Mouse (Mus musculus) gastrocnemius, adult 2 months (tissue): ENCODE results near the gene Sptb. TPM values are rescaled to one million over a fixed set of nuclear protein-coding genes. Genes with fewer than 3 reads are reported as not detected.

Source experiments
- DNase-seq: peaks from one replicate; pipeline ENCODE4 v3.0.0; 2022
- H3K27ac ChIP-seq: fragments of 200-600 bp; 2 replicates; pipeline ENCODE4 v1.8.1; 2022; ENCODE audit warnings: mild to moderate bottlenecking
- H3K4me3 ChIP-seq: fragments of 200-600 bp; 2 replicates; pipeline ENCODE4 v1.8.1; 2022; ENCODE audit warnings: mild to moderate bottlenecking, moderate library complexity
- CTCF ChIP-seq: fragments of 200-600 bp; IDR thresholded peaks from 2 replicates; pipeline ENCODE4 v1.8.1; 2022; ENCODE audit warnings: antibody characterized with exemption, mild to moderate bottlenecking, moderate library complexity
- intact Hi-C: fragments of 180-260 bp; cut with DNase I; formaldehyde crosslinking; loops from one replicate; pipeline ENCODE4 v1.15.1; 2025
- total RNA-seq, 2 experiments: library from RNA; stranded (reverse); gene quantifications; 2 replicates each; pipeline ENCODE4 v1.2.3; 2021

The Sptb gene
- total RNA-seq, 2 experiments from 2014 or later: 141 to 172 TPM

DNA sequence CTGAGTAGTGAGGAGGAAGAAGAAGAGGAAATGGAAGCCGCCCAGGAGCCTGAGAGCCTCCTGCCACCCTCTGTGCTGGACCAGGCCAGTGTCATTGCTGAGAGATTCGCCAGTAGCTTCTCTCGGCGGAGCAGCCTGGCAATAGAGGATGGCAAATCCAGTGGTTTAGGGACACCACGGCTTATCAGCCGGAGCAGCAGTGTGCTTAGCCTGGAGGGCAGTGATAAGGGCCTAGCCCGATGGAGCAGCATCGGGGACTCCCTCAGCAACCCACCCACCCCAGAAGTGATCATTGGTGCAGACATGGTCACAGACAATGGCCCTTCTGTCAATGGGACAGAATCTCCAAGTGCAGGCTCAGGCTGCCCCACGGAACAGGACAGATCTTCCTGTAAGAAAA is 134.3 kb downstream of the Sptb start:
- no peak for TF ChIP-seq CTCF
- H3K27ac ChIP-seq: no peak overlapping the region
- DNase-seq: no peak
- no peak overlapping the region for H3K4me3 ChIP-seq
- intact Hi-C loops: no loop called here

DNA sequence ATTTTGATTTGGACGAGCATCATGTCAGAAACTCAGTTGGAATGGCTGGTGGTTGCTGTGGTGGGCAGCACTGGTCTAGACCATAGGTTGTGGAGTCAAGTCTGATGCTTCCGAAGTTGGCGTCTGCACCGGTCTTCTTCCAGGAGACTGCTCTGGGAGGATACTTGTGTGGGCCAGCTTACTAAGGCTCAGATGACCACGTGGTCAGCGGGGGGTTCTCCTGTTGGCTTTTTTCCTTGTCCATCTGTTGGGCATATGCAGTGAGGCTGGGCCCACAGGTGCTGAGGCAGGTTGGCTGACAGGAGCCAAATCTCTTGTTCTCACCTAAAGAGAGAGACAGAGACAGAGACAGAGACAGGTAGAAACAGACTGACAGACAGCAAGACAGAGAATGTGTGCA is 135.5 kb downstream of the Sptb start:
- Histone ChIP-seq H3K27ac (no peak overlapping the region), H3K4me3 (no peak overlapping the region)
- intact Hi-C loops: no loop called here
- DNase-seq: no peak
- TF ChIP-seq CTCF: no peak

DNA sequence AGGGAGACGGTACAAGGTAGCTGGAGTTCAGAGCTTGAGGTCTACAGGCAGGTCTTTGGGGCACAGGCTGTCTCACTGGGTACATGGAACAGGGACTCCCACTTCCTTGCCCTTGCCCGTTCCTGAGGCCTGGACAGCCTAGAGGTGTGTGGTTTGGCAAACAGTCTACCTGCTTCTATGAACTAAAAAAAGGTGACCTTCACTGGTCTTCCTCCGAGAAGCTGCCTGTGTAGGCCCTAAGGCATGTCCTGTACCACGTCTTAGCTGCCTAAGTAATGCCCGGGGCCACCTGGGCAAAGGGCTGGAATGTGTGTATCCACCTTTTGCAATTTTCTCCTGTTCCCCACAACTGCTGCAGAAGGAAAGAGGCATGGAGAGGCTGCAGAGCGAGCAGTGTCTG is 137.0 kb downstream of the Sptb start:
- DNase-seq: no peak
- H3K4me3 ChIP-seq: no peak overlapping the region
- intact Hi-C loops: no loop called here
- H3K27ac ChIP-seq: no peak overlapping the region
- no peak for TF ChIP-seq CTCF

DNA sequence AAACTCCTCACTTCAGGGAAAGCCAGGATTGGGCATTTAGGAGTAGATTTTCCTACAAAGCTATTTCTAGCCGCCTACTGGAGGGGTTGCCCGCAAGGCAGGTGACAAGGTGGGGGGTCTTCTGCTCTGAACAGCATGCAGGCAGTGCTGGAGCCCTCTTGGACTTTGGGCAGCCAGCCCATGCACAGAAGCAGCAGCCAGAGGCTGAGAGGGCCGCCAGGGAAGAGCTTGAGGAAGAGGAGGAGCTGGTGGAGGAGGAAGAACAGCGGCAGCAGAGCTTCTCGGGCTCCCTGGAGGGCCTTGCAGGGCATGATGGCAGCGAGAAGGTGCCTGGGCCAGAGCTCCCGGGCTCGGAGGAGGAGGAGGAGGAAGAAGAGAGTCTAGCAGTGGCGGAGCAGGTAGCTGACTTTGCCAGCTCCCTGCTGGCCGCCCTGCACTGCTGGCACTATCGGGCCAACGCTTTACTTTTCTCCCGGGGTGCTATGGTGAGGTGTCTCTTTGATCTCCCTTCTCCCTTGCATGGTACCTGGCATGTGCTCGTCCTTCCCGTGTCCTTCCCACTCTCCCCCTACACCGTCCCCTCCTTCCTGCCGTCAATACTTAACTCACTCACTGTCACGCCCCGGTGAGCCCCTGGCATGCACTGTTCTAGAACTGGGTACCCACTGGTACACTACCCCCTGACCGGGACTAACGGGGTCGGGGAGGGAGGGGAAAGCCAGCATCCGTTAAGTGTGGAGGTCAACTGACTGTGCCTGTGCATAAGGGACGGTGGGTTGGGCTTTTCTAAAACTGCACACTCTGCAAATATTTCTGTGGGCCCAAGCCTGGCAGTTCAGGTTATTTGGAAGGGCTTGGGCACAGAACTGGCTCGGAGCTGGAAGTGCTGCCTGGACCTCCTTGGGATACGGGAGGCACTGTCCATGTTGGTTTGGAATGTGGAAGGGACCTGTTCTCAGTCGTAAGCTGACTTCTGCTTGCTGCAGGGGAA is 137.8 kb downstream of the Sptb start:
- no peak for DNase-seq
- TF ChIP-seq CTCF: no peak
- no peak overlapping the region for H3K4me3 ChIP-seq
- H3K27ac ChIP-seq: no peak overlapping the region
- intact Hi-C loops: no loop called here

DNA sequence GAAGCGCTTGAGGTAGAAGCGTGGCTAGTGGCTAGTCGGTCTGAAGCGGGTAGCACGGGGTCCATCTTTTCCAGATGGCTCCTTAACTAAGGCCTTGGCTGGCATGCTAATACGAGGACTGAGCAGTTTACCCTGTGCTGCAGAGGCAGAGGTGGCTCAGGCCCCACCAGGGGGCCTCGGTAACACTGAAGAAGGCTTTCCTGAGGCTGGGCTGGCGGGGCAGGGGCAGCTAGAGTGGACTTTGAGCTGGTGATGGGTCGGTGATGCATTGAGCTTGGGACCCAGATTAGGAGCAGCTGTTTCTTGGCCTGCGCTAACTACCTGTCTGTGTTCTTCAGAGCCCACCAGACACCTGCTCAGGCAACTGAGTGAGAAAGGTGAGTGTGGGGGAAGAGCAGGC is 139.1 kb downstream of the Sptb start:
- TF ChIP-seq CTCF: no peak
- intact Hi-C loops: no loop called here
- no peak overlapping the region for H3K4me3 ChIP-seq
- H3K27ac ChIP-seq: no peak overlapping the region
- DNase-seq: no peak

DNA sequence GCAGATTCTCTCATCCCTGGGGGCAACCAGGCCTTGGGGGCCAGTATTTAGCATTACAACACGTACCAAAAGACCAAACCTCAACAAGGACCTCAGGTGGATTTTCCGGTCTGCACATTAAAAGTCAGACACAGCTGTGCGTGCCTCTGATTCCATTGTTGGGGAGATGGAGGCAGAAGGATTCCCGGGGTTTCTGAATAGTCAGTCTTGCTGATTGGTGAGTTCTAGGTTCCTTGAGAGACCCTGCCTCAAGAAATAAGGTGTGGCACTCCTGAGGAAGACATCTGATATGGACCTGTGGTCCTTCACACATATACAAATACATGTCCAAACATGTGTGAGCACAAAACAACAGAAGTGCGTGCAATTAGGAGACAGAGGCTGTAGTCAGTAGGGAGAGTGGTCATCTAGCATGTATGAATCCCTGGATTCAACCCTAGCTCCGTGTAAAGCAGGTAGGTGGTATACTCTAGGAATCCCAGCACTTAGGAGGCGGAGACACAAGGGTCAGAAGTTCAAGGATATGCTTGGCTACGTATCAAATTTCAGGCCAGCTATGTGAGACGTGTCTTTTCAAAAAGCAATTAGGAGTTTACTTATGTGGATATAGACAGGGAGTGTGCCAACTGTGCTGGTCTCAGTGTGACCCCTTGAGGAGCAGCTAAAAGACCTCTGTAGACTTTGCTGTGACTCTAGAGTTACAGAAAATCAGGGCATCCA is 140.0 kb downstream of the Sptb start:
- no peak for TF ChIP-seq CTCF
- intact Hi-C loops: no loop called here
- no peak for DNase-seq
- H3K4me3 ChIP-seq: no peak overlapping the region
- H3K27ac ChIP-seq: no peak overlapping the region

DNA sequence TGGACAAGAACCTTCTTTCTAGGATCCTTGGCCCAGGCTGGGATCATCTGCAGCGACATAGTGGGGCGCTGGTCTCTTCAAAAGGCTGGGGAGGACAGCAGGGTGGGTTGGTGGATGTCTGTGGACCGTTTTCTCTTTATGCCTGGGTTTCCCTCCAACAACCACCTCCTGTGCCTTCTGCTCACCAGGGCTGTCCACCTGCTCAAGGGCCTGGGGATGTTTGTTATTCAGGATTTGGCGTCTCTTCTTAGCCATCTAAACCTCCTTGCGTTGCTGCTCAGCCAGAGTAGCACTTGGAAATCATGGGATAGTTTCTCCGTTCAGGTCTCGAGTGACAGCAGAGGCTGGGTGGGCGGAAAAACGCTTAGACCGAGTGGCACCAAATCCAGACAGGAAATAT is 144.1 kb downstream of the Sptb start:
- Histone ChIP-seq H3K4me3 (no peak overlapping the region), H3K27ac (peak overlapping the region; percentile 21; the same call in 1 of the 2 replicates)
- no peak for TF ChIP-seq CTCF
- intact Hi-C loops: no loop called here
- DNase-seq: no peak

DNA sequence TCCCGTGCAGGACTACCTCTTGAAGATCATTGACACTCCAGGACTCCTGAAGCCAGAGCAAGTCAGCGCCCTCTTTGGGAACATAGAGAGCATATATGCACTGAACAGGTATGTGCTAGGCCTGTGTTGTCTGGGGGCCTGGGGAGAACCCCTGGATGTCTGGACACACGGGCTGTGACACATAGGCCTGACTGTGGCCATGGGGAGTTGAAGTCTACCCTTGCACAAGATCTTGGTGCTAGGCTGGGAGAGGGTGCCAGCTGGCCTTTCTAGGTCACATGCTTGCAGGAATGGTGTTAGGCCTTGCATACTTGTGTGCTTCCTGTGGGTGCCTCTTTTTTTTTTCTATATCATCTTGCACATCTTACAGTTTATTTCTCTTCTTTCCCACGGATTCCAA is 148.2 kb downstream of the Sptb start:
- intact Hi-C loops: no loop called here
- TF ChIP-seq CTCF: no peak
- no peak overlapping the region for H3K4me3 ChIP-seq
- H3K27ac ChIP-seq: no peak overlapping the region
- DNase-seq: no peak

DNA sequence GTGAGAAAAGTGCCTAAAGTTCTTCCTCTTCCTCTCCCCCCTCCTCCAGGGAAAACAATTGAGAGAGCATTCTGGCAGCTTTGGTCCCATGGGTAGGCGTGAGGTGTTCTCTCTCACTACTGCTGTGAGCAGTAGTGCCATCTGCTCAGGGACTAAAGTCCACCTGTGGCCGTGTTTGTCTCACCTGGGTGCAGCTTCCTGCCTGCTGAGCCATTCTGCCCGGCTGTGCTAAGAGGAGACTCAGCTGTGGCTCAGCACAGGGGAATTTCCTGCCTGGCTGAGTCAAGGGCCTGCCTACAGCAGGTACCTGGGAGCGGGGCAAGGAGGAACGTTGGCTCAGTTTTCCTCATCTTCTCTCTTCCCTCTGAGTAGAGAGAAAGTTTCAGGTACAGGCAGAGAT is 152.1 kb downstream of the Sptb start:
- no peak overlapping the region for H3K4me3 ChIP-seq
- TF ChIP-seq CTCF: no peak
- H3K27ac ChIP-seq: 0 out of 2 replicates have a peak overlapping the region, but pooled peaks have one; percentile 20
- DNase-seq: no peak
- intact Hi-C loops: no loop called here

DNA sequence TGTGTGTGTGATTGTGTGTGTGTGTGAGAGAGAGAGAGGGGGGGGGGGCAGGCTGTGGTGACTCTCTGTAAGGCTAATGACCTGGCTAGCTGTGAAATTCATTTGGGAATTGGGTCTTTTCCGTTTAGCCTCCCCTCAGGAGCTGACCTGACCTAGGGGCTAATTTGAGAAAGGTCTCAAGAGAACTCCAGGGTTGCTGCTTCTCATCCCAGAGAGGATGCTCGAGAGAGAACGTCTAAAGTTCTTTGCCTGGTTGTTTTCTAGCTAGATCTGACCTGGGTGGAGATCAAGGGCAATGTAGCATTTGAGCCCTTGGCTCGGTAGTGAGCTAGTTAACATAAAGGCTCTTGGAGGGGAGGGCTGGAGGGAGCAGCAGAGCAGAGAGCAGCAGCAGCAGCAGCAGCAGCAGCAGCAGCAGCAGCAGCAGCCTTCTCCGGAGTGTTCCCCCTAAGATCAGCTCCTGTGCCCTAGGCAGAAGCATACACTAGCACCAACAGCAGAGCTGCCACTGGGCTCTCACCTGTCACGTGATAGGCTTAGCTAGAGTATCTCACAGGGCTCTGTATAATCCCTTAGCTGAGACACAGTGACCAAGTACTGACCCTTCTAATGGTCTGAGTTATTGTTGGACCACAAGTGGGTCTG is 153.5 kb downstream of the Sptb start:
- TF ChIP-seq CTCF: no peak
- Histone ChIP-seq H3K4me3 (no peak overlapping the region), H3K27ac (peak overlapping the region; percentile 57)
- intact Hi-C loops: no loop called here
- DNase-seq: no peak

DNA sequence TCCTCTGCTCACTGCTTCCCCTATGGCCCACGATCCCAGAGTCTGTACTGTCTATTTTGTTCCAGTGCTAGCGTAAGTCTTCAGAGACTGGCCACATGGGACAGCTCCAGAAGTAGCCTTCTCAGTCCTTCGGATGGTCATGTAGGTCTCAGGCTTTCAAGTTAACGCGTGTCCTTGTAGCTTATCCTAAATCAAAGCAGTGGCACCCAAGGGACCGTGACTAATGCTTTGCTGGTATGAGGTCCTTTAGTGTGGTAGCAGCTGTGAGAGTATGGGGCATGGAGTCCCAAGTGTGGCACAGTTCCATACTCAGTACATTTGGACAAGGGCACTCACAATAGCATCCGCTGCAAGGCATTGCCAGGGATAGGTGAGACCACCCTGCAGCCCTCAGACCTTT is 154.2 kb downstream of the Sptb start:
- peak overlapping the region; percentile 53 for H3K27ac ChIP-seq
- H3K4me3 ChIP-seq: no peak overlapping the region
- intact Hi-C loops: no loop called here
- DNase-seq: no peak
- no peak for TF ChIP-seq CTCF

DNA sequence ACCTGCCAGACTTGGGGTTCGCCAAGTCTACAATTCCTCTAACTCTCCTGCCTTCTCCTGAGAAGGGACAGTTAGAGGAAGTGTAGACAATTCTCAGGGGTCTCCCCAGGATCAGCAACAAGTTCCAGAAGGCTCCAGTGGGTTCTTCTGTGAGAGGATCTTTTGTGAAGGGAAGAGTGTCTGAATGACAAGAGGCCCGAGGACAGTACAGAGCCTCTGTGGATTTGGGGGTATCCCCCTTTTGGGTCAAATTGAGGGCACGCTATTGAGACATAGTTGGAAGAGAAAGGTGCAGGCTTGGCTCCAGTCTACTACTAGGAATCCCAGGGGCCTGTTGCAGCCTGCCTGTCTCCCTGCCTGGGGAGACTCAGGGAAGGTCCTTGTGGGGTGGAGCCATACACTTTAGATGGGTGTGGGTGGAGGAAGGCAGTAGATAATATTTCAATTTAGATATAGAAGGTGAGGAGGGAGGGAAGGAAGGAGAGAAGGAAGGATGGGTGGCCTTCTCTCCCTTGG is 155.4 kb downstream of the Sptb start:
- no peak overlapping the region for H3K4me3 ChIP-seq
- DNase-seq: no peak
- intact Hi-C loops: no loop called here
- H3K27ac ChIP-seq: peak overlapping the region; percentile 53
- no peak for TF ChIP-seq CTCF

DNA sequence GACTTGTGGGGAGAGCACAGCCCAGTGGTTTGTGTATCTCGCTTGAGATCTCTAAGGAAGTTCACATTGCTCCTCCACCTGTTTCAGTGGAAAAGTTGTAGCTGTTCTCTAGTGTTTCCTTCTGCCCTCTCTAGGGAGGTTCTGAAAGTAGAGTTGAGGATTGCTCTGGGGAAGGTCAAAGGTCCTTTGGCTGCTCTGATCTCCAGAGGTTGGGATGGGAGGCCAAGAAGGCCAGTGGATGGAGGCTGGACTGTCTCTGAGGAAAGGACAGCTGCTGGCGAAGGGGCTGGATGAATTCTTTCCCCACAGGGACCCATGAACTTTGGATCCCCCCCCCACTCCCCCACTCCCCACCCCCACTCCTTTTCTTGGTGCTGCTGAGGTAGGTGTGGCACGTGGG is 156.0 kb downstream of the Sptb start:
- intact Hi-C loops: no loop called here
- TF ChIP-seq CTCF: no peak
- H3K4me3 ChIP-seq: no peak overlapping the region
- H3K27ac ChIP-seq: peak overlapping the region; percentile 53
- DNase-seq: no peak
